Mouse (Mus musculus) brain, embryonic 14.5 days (tissue): Measurements from ENCODE around the gene Cers1.

Source experiments
- CTCF ChIP-seq: fragments of 200-500 bp; IDR thresholded peaks from 2 replicates; pipeline ENCODE4 v1.5.1; 2012; ENCODE audit warnings: inconsistent platforms, mild to moderate bottlenecking, moderate library complexity, borderline replicate concordance; ENCODE audit not compliant: insufficient read depth, insufficient read length; ENCODE audit errors: extremely low read depth
- POLR2A ChIP-seq: fragments of 200-500 bp; IDR thresholded peaks from 2 replicates; pipeline ENCODE4 v1.6.1; 2012; ENCODE audit warnings: mild to moderate bottlenecking, inconsistent platforms, borderline replicate concordance; ENCODE audit not compliant: poor library complexity, insufficient read depth, insufficient read length, severe bottlenecking; ENCODE audit errors: extremely low read depth

GRCm38 (mm10) chr8:70340659-70341058, 25.1 kb downstream of the Cers1 start:
- TF ChIP-seq CTCF = no peak
- TF ChIP-seq POLR2A = no peak
